Mouse (Mus musculus): ENCODE measurements around the gene Klhl35. TPM values are rescaled to one million over a fixed set of nuclear protein-coding genes. Genes with fewer than 3 reads are reported as not detected.

Gene Klhl35
- under 1 TPM; 0.50 to 0.63 TPM for total RNA-seq (2021)
- long read RNA-seq, experiment 1, partial matches to known transcripts: 2 of 2 reads
- long read RNA-seq, experiment 1, other reads (novel, unspliced or antisense): 0 of 2 reads
- long read RNA-seq, experiment 2: 0 reads

DNA sequence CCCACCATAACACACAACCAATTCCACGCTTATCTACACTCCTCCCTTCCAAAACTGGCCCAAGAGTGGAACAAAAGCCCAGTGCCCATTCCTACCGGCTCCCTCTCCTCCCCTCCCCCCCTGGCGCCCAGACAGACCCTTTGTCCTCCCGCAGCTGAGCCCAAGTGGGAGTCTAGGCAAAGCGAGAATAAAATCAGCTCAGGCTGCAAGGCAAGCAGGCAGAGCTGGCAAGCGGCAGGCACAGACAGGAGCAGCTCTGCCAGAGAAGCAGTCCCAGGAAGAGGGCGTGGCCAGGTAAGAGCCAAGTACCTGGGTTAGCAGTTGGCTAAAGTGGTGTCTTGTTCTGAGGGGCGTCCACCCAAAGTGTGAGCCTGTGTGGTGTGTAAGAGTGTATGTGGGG lies at the start of gene Klhl35:
TSS of gene Klhl35 (plus strand) at position 194 of the 400 bp plus-strand sequence.
- no peak for DNase-seq

DNA sequence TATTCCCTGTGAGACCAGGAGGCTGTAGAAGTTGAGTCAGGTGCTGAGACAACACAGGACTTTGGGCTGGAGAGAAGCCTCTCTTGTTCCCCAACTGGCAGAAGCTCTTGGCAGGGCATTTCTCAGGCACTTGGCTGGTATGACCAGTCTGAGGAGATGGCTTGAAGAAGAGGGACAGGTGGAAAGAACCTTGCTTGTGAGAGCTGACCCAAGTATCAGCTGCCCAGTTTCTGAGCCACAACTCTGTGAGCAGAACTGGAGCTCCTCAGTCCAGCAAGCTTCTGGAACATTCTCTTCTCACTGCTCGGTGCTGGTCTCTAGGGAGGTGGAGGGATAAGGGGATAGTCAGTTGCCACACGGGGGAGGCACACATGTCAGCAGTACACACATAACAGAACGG lies 46.5 kb upstream of the Klhl35 start:
- DNase-seq: no peak

DNA sequence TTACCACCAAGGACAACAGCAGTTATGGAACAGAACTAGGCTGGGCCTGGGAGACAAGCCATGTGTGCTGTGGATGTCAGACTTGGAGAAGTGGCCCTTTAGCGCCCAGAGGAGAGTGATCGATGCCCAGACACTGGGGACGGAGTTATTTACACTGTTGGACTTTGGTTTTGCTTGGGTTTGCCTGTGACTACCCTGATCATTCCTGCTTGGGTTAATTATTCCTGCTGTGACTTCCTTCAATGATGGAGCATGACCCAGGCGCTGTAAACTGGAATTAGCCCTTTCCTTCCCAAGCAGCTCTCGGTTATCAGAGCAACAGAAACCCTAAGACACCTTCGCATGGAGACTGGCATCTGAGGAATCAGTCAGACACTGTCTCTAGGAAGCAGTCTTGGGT lies 44.8 kb upstream of the Klhl35 start:
- DNase-seq: no peak

DNA sequence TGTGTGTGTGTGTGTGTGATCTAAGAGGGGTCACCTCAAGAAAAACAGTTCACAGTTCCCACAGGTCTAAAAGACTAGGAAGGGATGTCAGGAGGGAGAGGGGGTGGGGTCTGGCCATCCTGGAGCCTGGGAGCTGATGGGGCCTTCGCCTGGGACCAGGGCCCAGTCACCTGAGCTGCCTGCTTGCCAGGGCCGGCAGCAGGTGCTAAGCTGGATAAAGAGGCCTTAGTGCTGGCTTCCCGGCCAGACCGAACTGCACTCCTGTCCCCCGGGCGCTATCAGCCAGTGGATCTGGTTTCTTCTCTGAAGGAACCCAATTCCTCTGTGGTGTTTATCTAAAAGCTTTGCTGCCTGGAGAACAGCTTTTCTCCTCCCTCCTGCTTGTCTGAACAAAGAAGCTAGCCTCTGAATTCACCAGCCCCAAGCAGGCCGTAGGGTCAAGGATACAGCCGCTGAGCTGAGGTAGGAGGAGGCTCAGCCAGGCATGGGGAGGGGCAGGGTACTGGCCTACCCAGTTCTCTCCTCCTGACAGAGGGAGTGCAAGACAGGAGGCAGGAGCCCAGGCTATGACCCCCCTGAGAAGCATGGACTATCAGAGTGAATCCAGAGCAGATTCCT lies 41.2 kb upstream of the Klhl35 start:
- peak; percentile 61 to 66 for DNase-seq

DNA sequence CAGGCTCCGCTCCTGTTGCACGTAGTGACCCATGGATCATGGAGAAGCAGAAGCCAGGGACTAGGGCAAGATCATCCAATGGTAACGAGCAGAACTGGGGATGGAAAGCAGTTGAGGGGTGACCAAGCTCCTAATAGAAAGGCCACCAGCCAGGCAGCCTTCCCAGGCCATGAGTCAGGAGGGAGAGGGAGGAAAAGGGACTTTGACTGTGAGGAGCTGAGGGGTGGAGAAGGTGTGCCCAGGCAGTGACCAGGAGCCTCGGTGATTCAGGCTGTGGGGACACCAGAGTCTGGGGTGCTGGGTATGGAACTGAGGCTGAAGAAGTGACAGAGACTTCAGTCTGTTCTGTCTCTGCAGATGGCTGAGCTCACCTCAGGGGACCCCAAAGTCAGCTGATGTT lies 40.1 kb upstream of the Klhl35 start:
- DNase-seq: peak; percentile 47

DNA sequence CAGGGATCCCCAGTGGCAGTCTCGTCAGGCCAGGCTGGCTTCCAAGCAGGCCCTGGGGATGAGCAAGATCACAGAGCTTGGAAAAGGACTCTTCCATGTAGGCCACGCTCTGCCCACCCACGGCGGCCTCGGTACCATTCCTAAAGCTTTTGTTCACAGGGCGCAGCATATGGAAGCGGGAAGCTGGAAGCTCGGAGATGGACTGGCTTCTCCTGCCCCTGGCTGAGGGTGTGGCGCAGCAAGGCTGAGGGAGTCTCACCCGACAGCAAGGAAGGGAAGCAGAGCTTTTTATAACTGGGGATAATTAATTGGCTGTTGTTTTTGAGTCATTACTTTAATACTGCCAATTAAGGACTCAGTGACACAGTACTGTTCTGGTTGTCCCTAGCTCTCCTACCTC lies 38.8 kb upstream of the Klhl35 start:
- no peak for DNase-seq

DNA sequence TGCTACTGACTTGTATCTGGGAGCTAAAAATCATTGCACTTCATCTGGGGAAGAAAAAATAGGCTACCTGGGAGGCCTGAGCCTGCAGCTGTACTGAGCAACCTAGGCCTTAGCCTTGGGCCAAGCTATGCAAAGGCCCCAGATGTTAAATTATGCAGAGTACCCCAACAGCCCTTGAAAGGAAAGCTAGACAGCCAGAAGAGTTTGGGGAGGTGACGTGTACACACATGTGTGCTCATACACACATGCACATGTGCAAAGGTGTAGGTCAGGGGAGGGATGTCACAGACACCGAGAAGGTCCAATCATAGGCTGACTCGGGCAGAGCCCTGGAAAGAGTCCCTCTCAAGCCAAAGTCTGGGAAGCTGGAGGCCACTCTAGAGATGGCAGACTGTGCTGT lies 37.8 kb upstream of the Klhl35 start:
- no peak for DNase-seq

DNA sequence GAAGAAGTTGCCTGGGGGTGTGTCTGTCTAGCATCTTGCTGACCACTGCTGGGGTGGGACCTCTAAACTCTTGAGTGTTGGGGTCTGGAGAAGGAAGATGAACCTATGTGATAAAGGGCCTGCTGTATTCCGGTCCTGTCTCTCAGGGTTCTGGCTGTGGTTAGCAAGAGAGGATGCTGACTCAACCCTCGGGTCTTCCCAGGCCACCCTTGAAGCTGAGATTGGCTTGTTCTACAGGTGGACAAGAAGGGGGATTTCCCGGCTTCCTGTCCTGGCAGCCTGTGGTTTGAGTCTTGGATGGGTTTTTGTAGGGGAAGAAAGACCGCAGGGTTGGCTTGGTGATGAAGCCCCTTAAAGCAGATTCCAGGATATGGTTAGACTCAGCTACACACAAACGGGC lies 37.0 kb upstream of the Klhl35 start:
- no peak for DNase-seq

DNA sequence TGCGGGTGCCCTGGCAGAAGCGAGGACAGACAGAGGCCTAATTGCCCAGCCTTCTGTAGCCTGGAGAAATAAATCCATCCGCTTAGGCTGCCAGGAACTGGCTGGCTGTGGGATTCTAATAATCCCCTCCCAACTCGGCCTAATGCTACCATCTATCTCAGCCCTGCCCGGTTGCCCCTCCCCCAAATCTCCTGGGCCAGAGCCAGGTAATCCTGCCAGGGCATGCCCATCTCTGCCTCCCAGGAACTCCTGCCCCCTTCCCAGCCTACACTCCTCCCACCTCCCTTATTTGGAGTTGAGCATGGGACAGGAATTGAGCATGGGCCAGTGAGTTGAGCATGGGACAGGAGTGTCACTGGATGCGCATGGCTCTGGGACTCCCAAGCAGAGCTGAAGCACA lies 36.0 kb upstream of the Klhl35 start:
- DNase-seq: no peak

DNA sequence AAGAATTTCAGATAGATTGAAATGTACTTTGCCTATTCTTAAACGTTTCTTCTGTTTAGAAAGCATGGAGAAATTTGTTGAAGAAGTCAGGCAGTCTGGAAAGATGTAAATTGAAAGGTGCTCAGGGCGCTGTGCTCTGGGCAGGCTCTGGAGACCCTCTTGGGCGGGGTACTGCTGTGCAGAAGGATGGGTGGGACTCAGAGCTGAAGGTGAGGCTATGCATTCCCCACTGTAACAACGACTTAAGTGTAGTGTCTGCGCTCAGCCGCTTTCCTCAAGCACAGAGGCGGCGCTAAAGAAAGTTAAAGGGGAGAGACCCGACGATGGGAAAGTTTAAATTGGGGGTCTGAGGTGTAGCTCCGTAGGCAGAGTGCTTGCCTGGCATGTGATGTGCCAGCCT lies 35.6 kb upstream of the Klhl35 start:
- DNase-seq: no peak

DNA sequence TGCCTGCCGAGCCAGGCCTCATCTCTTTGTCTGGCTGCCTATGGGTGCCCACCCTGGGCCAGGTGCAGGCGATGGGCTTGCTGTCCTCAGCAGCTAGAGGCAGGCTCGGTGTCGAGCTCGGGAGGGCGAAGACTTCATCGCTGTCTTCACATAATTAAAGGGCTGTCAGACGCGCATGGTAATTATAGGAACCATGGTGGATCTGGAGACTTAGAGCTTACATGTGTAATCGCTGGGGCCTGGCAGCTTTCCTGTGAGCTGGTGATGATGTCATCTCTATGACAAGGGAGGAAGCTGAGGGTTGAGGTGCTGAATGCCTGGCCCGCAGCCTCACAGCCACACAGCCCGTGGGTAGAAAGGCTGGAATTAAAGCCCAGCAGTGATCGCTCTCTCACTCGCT lies 33.6 kb upstream of the Klhl35 start:
- DNase-seq: no peak

DNA sequence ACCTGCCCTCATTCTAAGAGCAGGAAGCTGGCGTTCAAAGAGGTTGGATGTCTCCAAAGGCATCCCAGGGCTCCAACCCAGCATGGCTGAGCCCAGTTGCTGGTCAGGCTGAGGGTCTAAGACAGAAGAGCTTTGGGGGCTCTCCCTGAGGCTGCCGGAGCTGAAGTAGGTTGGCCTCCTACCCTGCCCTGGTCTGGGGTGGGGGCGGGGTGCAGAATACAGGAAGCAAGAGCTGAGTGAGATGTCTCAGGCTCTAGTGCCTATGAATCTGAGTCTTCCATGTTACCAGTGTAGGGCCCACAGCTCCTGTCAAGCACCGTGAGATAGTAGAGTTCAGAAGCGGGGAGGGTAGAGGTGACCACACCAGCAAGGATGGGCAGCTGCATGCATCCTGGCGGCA lies 32.9 kb upstream of the Klhl35 start:
- DNase-seq: no peak

DNA sequence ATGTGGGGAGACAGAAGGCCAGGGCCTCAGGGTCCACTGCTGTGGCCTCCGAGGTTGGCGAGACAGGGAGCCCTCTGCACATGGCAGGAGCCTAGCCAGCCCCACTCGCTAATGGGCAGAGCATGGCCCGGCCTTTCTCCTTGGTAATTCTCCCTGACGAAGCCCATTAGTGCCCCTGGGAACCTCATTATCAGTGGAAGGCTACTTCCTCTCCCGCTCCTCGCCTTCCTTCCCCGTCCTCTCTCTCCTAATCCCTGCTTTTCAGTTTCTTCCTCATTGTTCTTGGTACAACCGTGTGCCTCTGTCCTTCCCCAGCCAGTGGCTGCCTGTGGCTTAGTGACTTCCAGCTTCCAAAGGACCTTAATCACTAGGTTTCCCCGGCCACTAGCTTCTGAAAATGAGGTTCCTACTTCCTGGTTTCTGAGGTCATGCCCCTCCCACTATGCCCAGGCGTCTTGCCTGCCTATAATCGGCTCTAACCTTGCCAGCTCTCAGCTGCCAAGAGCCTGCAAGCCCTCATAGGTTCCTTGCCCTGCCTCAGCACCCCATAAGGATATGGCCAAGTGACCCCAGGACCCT lies 31.0 kb upstream of the Klhl35 start:
- no peak for DNase-seq

DNA sequence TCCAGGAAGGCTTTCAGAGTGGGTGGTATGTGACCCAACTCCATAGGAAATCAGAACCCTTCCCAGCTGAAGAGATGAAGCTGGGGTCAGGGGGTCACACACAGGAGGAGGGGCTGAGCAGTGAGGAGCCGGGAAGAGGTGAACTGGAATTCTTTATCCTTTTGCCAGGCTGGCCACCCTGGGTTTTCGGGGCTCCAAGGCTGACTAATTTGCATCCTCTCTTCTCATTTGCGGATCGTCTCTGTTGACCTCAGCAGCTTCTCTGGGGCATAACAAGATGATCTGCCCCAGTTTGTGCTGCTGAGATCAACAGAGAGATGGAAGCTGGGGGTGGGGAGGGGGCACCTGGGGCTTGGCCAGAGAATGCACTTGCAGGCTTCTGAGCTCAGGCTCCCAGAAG lies 29.3 kb upstream of the Klhl35 start:
- DNase-seq: no peak

DNA sequence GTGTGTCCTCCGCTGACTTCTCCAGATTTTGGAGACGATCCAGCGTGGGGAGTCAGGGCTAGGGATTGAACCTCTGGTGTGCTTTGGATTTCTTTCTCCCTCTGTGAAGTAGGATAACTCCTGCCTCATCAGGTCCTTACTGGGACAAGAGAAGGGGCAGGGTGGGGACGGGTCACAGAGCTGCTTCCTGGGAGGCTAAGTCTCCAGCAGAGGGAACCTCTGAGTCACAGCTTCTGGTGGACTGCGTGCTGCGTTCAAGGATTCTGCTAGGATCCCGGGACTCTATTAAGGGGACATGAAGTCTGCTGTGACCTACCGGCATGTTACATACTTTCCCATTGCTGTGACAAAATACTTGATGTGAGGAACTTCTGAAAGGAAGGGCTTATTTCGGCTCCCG lies 26.9 kb upstream of the Klhl35 start:
- no peak for DNase-seq

DNA sequence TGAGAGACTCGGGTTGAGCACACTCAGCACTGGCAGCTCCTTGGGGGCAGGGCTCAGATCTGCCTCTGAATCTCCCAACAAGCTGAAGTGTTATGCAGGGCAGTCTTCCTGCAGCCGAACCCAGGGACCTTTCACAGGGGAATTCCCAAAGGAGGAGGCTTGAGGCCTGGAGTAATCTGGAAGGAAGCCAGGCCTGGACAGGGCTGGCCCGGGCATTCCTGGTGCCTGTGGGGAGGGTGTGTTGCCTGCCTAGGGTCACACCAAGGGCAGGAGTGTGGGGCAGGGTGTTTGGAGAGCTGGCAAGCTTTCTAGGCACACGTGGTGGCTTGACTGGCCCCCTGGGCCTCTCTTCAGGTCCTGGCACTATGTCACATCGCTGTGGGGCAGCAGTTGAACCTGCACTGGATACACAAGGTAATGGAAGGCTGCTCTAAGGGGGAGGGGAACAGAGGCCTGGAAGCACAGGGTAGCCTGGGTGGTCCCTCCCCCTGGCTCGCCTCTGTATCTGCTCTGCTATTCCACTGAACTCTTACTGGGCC lies 24.2 kb upstream of the Klhl35 start:
- peak; percentile 60 to 78 for DNase-seq

DNA sequence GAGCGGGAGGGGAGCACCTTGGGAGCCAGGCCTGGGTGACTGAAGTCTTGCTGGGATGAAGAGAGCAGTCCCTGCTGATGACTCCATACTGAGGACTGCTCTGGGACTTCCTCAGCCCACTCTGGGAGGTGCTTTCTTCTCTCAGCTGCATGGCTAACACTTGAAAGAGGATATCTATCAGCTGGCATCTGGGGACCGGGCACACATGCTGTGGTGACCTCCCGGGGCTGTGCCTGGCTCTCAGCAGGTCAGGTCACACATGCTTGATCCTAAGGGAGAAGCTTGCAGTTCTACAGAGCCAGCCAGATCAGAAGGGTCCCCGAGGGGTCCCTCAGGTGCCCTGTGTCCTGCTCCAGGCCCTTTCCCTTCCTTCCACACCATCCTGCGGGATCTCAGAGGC lies 22.6 kb upstream of the Klhl35 start:
- DNase-seq: no peak

DNA sequence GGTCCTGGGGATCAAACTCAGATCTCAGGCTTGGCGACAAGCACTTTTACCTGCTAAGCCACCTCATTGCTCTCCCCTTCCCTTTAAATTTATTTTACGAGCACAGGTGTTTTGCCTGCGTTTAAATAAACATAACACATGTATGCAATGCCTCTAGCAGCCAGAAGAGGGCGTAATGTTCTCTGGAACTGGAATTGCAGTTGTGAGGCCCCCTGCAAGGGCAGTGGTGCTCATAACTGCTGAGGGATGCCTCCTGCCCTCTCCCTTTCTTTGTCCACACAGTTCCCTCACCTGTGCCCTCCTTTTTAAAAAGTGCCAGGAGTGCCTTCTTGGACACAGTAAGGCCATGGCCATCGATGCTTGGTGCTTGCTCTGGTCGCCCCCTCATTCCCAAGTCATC lies 21.8 kb upstream of the Klhl35 start:
- no peak for DNase-seq

DNA sequence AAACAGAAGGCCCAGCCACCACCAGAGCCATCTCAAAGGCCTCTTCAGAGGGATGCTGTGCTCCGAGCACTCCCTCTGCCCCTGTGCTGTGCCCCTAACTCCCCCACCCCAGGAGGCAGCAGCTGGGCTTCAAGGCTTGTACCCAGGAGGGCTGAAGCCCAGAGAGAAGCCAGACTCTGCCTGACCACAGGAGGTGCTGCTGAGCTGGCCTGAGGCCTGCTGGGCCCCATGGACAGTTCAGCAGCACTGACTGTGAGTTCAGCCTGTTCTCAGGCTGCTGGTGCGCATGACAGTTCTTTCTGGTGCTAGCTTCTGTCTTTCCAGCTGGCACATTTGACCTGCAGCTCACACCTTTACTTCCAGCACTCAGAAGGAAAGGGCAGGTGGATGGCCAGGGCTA lies 20.0 kb upstream of the Klhl35 start:
- peak in 1 of 2 experiments; percentile 41 for DNase-seq

DNA sequence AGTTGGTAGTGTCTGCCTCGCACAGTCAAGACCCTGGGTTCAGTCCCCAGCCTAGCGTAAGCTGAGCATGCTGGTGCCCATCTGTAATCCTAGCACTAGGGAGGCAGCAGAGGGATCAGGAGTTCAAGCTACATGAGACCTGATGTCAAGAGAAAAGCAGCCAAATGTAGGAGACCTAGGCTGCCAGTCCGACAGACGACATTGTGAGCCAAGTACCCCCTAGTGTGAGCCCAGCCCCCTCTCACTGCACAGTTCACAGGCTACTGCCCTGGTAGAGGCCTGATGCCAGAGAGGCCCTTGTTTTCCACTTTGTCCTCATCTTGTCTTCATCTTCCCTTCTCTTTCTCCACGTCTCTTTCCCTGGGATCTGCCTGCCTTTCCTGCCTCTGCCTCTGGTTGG lies 18.5 kb upstream of the Klhl35 start:
- no peak for DNase-seq

DNA sequence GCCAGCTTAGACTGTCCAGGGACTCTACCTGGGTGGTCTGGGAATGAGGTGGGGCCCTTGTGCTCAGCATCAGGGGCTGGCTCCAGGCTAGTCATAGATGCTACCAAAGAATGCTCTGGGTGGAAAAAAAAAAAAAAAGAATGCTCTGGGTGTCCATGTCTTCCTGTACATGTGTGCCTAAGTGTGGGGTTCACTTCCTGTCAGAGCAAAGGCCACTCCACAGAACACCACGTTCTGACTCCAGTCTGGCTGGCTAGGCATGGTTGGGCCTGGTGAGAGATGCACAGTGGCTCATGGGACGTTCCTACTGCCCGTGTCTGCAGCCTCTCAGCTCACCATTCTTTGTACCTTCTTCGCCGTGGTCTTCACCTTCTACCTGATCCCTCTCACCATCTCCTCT lies 17.2 kb upstream of the Klhl35 start:
- DNase-seq: no peak

DNA sequence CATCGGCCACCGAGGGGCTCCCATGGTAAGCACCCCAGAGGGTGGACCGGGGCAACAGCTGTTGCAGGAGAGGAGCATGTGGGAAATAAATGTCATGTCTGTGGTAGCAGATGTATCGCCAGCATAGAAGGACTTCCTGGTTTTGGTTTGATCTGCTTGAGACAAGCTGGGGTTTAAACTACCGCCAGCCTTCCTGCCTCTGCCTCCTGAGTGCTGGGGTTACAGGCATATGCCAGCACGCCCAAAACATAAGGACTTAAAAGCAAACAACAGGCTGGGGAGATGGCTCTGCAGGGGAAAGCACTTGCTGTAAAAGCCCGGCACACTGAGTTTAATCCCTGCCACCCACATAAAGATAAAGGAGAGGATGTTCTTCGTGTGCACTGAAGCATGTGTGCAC lies 16.7 kb upstream of the Klhl35 start:
- DNase-seq: no peak

DNA sequence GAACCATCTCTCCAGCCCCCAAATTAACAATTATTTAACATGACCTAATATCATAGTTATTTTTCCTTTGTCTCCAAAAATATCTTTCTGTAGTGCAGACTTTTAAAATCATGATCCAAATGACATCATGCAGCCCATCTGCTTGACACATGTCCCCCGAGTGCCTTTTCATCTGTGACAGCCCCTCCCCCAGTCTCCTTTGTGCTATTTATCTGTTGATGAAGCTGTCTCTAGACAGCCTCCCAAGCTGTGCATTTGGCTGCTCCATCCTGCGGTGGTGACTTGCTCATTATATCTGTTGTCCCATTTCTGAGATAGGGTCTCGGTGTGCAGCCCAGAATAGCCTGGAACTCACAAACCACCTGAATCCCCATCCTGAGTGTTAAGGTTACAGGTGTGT lies 16.1 kb upstream of the Klhl35 start:
- no peak for DNase-seq

DNA sequence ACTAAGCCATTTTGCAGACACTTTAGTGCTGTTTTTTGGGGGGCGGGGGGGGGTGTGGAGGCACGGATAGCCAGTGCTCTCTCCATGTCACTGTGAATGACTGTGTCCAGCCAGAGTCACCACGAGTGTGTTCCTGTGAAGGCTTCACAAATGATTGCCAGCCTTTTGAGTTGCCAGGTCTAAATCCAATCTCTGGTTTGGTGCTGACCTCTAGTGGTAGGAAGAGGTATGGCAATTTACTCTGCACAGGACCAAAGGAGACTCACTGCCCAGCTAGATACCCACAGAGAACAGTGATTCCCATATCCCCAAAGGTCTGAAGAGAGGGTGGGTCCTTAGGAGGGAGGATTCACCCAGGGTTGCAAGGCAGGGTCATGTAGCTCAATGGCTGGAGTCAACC lies 15.1 kb upstream of the Klhl35 start:
- DNase-seq: peak; percentile 49 to 74
